Mouse (Mus musculus) ovary, adult 2 months (tissue): ENCODE results near the gene Sigmar1. TPM values are rescaled to one million over a fixed set of nuclear protein-coding genes. Genes with fewer than 3 reads are reported as not detected.

Experiments
- polyA plus RNA-seq: library from polyadenylated mRNA; depleted of rRNA; stranded (reverse); fragments of >200 nt; gene quantifications from 2 replicates; pipeline ENCODE4 v1.2.3, GENCODE M21; 2012; rRNA removed

Gene Sigmar1
- polyA plus RNA-seq: 128 and 145 TPM in 2 replicates

GRCm38 (mm10) chr4:41755338-41756305 lies at the start of gene Sigmar1:
Sigmar1 (minus strand) TSS chr4:41756157.

GRCm38 (mm10) chr4:41774002-41774401 lies 18.0 kb upstream of the Sigmar1 start, which contains the start of gene Ccl27a:
Ccl27a (minus strand) TSS chr4:41774247.

GRCm38 (mm10) chr4:41754797-41755337 lies 1.1 kb downstream of the Sigmar1 start, which contains the start of gene Galt:
Galt (plus strand) TSS chr4:41755228.

GRCm38 (mm10) chr4:41731052-41731765 lies 24.7 kb downstream of the Sigmar1 start, which contains the start of gene Arid3c:
Arid3c (minus strand) TSS chr4:41731142.

GRCm38 (mm10) chr4:41722918-41723351 lies 33.0 kb downstream of the Sigmar1 start, which contains the start of gene Dctn3:
Dctn3 (minus strand) TSS chr4:41723170.

GRCm38 (mm10) chr4:41713197-41714067 lies 42.5 kb downstream of the Sigmar1 start, which contains the start of gene Rpp25l:
Rpp25l (minus strand) TSS chr4:41713534.

GRCm38 (mm10) chr4:41699783-41700182 lies 56.2 kb downstream of the Sigmar1 start, which contains the start of gene Il11ra1:
Il11ra1 (plus strand) TSS chr4:41699989.

GRCm38 (mm10) chr4:41696930-41697841 lies 58.8 kb downstream of the Sigmar1 start, which contains the start of gene Cntfr:
Cntfr (minus strand) TSS chr4:41697089.

Other genes starting within 250 kb of the Sigmar1 start
- 36.8 and 36.9 TPM in 2 replicates for gene 1110017D15Rik, start 238.8 kb downstream of the Sigmar1 start, polyA plus RNA-seq
- 39.7 and 44.1 TPM in 2 replicates for gene Fam219a, start 186.6 kb downstream of the Sigmar1 start, polyA plus RNA-seq
- gene Dnaic1, start 186.4 kb downstream of the Sigmar1 start, polyA plus RNA-seq: 7.8 and 7.9 TPM in 2 replicates
- gene Enho, start 115.8 kb downstream of the Sigmar1 start, polyA plus RNA-seq: 37.4 and 45.6 TPM in 2 replicates
- gene Cntfr, start 59.1 kb downstream of the Sigmar1 start, polyA plus RNA-seq: 21.2 and 25.5 TPM in 2 replicates
- gene Il11ra1, start 56.2 kb downstream of the Sigmar1 start, polyA plus RNA-seq: 162 and 259 TPM in 2 replicates
- 65.6 and 76.5 TPM in 2 replicates for gene Rpp25l, start 42.6 kb downstream of the Sigmar1 start, polyA plus RNA-seq
- 61.0 and 63.4 TPM in 2 replicates for gene Dctn3, start 33.0 kb downstream of the Sigmar1 start, polyA plus RNA-seq
- 0.09 TPM in 1 of 2 replicates, not detected in the other for gene Arid3c, start 25.0 kb downstream of the Sigmar1 start, polyA plus RNA-seq
- 85.7 and 104 TPM in 2 replicates for gene Galt, start 929 bp downstream of the Sigmar1 start, polyA plus RNA-seq
- 54.6 and 69.8 TPM in 2 replicates for gene Ccl27a, start 18.1 kb upstream of the Sigmar1 start, polyA plus RNA-seq
- gene Gm21541, start 147.5 kb upstream of the Sigmar1 start, polyA plus RNA-seq: 1.9 and 12.9 TPM in 2 replicates
- gene Gm20878, start 185.4 kb upstream of the Sigmar1 start, polyA plus RNA-seq: 3.1 and 5.0 TPM in 2 replicates
- 0.17 and 0.24 TPM in 2 replicates for gene Fam205a4, start 209.9 kb upstream of the Sigmar1 start, polyA plus RNA-seq